Mouse (Mus musculus) frontal cortex, adult 2 months (tissue): Measurements from ENCODE around the gene Klhl13. TPM values are rescaled to one million over a fixed set of nuclear protein-coding genes. Genes with fewer than 3 reads are reported as not detected.

Source experiments
- DNase-seq, 2 experiments: peaks; one replicate each; pipeline ENCODE4 v3.0.0; 2022; ENCODE audit warnings: low spot score in 1 of 2; ENCODE audit errors: extremely low spot score in 1 of 2
- polyA plus RNA-seq: library from polyadenylated mRNA; depleted of rRNA; stranded (reverse); fragments of >200 nt; gene quantifications from 2 replicates; pipeline ENCODE4 v1.2.3, GENCODE M21; 2012; rRNA removed

Gene Klhl13
- polyA plus RNA-seq, result 29.3 and 41.6 TPM in 2 replicates

DNA sequence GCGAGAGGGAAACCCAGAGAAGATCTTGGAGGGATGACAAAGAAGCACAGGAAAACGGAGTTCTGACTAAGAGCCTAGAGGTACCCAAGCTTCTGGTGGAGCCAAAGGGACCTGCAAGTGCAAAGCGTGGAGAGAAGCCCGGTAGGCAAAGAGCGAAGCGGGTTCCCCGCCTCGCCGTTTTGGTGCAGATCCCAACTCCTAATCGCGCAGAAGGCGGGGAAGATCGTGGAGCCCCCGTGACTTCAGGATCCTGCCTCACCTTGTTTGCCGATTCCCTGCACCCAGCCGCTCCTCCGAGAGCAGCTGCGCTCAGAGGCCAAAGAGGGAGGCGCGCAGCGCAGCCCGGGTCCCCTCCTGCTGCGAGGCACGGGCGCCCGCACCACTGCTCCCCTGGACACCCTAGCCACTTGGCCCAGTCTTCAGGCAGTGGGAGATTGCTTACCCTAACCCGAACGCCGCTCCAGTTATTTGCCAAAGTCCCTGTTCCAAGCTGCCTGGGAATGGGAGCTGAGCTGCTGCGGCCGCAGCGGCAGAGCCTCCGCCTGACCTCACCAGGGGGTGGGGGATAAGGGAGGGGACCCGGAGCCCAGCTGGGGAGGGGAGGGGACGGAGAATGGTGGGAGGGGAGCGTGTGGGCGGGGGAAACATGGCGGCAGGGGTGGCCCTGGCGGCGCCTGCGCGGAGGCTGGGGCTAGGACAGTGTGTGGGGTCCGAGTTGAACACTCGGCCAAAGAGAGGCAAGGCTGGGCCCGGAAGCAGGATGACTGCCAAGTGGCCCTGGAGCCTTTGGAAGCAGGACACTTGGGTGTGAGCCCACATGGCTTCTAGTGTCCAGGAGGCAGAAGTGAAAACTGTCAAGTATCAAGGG lies at the start of gene Klhl13:
Gene Klhl13, minus strand, starts transcription at position 569 of the 868 bp plus-strand sequence.
- peak in 1 of 2 experiments; percentile 23 for DNase-seq

DNA sequence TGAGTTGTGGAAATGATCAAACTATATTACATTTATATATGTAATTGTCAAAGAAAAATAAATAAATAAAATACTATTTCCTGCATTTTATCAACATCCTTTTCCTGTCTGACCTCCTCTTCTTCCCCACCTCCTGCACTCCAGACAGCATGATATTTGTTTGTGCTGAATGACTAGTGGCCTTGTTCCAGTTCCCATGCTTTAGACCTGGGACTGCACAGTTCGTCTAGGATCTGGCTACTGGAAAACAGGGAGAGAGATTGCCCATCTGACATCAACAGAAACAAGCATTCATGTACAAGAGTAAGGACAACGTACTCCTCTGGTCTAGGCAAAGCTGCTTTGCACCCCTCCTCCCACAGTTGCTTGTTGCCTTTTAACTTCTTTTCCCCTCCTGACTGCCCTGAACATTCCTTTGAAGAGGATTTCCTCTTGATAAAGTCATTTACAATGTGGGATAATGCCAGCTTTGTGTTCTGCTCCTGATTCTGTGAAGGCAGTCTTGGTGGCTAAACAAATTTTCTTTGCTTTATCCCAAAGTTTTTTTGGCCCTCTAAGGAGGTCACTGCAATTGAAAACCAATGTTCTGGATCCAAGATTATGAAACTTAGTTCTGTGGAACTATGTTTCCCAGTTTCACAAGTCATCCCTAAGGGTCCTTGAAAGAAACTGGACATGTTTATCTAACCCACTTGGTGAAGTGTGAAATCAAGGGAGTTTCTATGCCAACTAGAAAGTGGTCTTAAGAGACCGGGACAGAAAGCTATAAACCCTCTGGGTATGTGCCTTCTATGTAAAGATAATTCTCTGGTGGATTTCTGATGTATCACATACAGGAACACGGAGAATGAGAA lies 44.6 kb upstream of the Klhl13 start:
- no peak for DNase-seq

DNA sequence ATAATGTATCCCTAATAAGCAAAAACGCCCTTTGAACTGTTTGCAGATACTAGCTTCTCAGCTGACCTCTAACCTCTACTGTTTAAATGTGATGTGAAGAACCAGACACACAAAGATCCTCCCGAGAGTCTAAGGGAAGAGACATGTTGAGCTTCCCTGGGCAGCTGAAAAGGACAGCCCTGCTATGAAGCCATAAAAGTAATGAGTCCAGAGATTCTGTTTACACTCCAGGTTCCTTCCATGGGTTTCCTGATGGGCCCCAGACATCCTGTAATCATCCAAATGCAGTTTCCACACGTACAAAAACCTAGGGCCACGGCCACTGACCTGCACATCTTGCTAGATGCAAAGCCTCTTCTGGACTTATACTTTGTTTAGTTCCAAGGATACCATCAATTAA lies 23.8 kb upstream of the Klhl13 start:
- no peak for DNase-seq

DNA sequence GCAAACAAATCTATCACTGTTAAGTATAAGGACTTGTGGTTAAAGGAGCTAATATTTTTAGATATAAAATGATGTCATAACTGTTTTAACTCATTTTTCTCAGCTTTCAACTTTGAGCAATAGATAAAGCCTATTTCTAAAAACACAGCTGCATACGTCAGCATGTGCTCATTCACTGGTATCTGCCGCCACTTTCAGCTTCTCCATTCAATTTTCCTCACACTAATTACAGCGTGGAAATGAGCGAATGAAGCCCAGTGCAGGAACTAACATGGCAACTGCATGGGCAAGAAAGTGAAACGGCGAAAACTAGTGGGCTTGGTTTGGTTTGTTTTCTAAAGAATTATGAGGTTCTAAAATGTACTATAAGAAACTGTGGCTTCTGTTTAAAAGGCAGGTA lies 1.4 kb downstream of the Klhl13 start:
- DNase-seq, result no peak

DNA sequence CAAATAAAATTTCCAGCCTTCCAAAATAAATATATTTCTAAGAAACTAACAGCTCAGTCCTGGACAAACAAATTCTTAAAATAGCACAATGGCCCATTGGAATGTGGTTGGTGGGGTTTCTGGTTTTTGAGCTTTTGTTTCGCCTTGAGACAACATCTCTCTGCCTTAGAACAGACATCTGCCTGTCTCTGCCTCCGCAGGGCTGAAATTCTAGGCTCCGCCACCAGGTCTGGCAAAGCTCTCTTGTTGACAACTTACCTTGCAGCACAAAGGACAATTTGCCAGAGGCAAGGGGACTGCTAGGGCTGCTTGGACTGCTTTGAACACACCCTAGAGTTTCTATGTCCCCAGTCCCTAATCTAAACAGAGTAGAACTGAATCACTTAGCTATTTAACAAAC lies 4.4 kb downstream of the Klhl13 start:
- DNase-seq, result no peak

DNA sequence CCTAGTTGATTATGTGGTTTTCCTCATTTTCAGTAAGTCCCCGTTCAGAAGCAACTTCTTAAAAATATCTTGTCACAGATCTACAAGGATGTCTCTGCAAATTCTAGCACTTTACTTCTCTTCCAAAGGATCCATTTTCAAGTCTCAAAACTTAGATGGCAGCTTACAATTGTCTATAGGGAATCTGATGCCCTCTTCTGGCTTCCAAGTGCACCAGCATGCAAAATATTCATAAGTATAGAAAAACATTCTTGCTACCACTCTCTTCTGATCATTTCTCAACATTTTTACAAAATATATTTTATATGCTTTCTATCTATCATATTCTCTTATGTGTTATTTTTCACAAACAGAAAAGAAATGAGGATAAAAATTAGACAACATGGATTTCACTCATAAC lies 14.8 kb downstream of the Klhl13 start:
- DNase-seq, result no peak

DNA sequence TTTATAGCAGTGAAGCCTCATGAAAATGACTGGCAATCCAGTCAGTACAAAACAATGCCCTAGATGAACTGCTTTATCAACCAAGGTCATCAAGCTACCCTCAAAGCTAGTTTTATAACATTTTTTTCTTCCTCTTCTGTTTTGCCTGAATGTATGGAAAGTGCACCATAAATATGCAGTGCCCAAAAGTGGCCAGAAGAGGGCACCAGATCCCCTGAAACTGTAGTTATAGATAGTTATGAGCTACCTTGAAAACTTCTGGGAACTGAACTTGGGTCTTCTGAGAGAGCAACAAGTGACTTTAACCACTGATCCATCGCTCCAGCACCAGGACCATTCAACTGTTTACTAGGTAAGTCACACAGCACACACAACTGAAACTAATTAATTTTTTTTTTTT lies 36.8 kb downstream of the Klhl13 start:
- DNase-seq, result no peak

DNA sequence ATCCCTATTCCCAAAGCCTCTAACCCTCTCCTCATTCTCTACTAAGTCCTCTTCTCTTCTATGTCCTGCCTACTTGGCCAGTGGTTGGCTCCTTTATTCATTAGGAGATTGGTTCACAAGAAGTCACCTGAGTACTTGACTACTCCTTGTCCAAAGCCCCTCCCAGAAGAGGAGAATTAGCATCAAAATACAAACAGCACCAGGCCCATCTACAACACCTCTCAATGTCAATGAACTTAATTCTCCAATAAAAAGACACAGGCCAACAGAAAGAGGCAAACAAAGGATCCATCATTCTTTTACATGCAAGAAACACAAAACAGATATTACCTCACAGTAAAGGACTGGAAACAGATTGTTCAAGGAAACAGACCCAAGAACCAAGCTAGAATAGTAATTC lies 46.0 kb downstream of the Klhl13 start:
- no peak for DNase-seq

DNA sequence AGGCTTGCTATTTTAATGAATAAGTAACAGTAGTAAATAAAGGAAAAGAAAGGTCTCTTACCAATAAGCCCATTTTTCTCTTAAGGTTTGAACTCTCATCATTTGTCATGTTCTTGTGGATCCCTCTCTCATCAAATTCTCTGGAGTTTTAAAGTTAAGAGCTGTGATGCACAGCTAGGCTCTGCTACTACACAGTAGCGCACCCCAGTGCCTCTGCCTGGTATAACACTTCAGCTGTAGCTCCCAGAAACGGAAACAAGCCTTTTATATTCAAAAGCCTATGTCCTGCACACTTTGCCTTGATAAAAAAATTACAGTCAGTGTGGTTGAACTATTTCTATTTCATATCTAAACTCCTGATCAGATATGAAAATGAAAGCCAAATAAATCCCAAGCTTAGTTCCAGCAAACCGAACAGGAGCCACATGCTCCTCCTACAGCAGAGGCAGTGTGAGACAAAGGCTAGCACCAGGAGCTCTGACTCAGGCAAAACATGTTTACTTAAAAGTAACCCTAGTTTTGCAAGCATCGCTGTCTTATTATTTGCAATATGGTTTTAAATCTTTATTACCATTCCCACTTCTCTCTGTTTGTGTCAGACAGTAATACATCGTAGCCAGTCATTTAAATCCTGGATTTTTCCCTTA lies 68.8 kb downstream of the Klhl13 start:
- peak; percentile 23 to 81 for DNase-seq

DNA sequence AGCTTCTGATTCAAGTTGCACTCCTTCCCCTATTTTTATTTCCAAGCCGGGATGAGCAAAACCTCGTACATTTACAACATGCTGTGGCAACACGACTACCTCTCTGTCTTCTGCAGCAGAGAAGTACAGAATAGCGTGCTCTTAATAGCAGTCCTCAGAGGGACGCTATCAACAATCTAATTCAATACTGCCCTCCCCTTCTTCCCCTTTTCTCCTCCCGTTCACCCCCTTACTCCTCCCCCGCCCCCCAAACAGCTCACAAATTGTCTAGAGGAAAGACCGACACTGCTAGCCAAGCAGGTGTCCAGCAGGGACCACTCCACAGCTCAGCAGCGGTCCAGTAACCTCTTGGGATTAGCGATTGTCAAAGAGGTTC lies 79.5 kb downstream of the Klhl13 start:
- peak in 1 of 2 experiments; percentile 6 for DNase-seq

DNA sequence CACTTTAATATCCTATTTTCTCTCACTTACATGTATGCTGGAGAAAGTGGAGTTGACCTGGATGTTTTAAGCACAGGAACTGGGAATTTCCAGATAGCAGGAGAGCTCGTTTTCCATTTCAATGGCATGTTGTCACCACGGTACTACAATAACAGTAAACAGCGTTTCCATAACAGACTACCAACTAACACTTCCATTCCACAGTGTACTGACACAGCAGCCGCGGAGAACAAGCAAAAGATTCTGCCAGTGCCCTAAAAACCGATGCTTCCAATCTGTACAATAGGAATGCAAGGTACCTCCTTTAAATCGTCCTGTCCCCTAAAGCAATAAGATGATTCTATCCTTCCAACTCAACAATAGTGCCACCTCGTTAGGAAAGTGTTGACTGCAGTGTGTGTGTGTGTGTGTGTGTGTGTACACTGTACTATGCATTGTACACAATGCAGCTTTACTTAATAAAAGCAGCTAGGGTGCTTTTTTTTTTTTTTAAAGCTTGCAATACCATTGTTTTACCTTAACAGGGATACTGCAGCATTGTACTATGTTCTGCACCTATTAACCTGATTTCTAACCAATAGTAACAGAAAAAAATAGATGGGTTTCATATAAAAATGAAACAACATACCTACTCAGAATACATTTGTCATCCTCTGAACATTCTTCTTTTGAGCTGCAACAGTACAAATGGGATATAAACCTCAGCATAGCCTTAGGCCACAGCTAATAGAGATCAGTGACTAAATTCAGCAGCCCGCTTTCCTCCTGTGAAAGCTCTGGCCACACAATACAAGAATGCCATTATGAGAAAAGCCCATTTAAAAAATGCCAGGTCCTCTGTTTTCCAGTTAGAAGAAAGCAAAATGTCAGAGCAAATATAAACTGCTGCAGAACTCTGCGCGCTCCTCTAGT lies 80.1 kb downstream of the Klhl13 start:
- no peak for DNase-seq

DNA sequence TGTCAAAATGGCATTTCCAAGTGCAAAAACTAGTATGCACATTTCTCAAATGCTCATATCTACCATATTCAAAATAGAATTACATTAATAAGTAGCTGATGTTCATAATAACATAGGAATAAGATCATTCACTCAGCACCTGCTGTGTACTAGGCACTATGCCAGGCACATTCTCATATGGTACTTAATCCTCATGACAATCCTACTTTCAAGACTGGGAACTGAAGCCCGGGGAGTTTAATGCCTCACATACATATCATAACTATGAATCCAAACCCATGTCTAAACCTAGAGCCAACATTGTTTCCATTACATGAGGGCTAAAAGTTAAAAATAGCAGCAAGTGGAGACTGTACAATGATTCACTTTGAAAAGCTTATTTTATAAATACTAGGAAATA lies 97.3 kb downstream of the Klhl13 start:
- no peak for DNase-seq

DNA sequence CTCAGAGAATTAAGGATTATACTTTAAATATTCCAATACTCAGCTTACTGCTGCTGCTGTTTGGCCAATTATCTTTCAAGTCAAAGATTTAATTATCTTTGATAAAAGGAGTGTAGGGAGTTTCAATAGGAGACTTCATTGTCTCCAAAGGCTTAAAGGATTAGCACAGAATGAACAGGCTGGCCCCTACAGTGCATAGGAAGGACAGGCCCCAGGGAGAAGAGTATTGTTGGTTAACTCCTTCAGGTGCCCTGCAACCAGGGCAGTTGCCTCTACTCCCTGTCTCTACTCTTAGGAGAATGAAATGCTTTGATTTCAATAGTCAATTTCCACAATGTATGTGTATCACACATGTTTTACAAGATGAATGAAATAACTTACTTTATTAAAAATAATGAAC lies 116.1 kb downstream of the Klhl13 start:
- DNase-seq, result no peak
